ENCODE assay signal across 8 mouse cellular contexts in genomic region chr2:14055566-14056331, GRCm38 (mm10). TPM values are rescaled to one million over a fixed set of nuclear protein-coding genes. Genes with fewer than 3 reads are reported as not detected.
DNase-seq lines count a peak whose midpoint lies in the region; ATAC-seq lines count a peak whose summit lies in the region.

Hacd1 (minus strand) TSS chr2:14056135.

- H3K4me1 ChIP-seq in hindbrain, embryonic 15.5 days (replicated peaks): peaks cover 19% of the 10 kb centered on the region

- under 1% methylated on average over 70 of the region's 101 CpGs for WGBS in hindbrain, embryonic 15.5 days

- peak; percentile 95 for ATAC-seq in hindbrain, embryonic 15.5 days (ENCODE audit: low FRiP score, low read depth)
- peak; percentile 87 for ATAC-seq in megakaryocyte, adult 5-6 weeks (ENCODE audit: poor library complexity, severe bottlenecking)

- H3K36me3 ChIP-seq in hindbrain, embryonic 15.5 days: no peaks in the 10 kb centered on the region

- H3K9me3 ChIP-seq in hindbrain, embryonic 15.5 days: no peaks in the 10 kb centered on the region

- H3K27me3 ChIP-seq in hindbrain, embryonic 15.5 days: no peaks in the 10 kb centered on the region

- peak; percentile 56 for DNase-seq in T-cell, adult 2 months (ENCODE audit: low spot score)
- peak; percentile 82 to 84 for DNase-seq in cerebellum, postnatal 36 days
- peak; percentile 78 for DNase-seq in gastrocnemius, adult 18-20 months (ENCODE audit: low spot score)
- peak; percentile 61 to 75 for DNase-seq in left cerebral cortex, adult 8-10 months (ENCODE audit: low spot score in 2 of 2)
- DNase-seq in right cerebral cortex, adult 2 months (ENCODE audit: low spot score in 2 of 2): peak; percentile 75 to 83
- DNase-seq in urinary bladder, postnatal 25 days (ENCODE audit: low spot score): peak; percentile 63

- H3K27ac ChIP-seq in hindbrain, embryonic 15.5 days (replicated peaks): peak within 1 kb of the TSS; percentile 98

- H3K9ac ChIP-seq in hindbrain, embryonic 15.5 days: peak within 1 kb of the TSS; percentile 86

- peak within 1 kb of the TSS; percentile 89 for H3K4me2 ChIP-seq in hindbrain, embryonic 15.5 days

- H3K4me3 ChIP-seq in hindbrain, embryonic 15.5 days: peak within 1 kb of the TSS; percentile 92

RNA-seq across cellular contexts. Expression of gene Hacd1, which starts in this region (rescaled TPM):
- total RNA-seq in gastrocnemius, adult 18-20 months (2021): 10 to 100 TPM; 54.6 to 81.4 TPM
- 79.0 and 86.4 TPM in 2 replicates for polyA plus RNA-seq in hindbrain, embryonic 15.5 days (2015; fragmentation: Nextera tagmentation; extraction: Ambion mirVana)
- total RNA-seq in left cerebral cortex, adult 8-10 months (2022): 10 to 100 TPM; 14.2 to 20.5 (median 17.0) TPM
- 16.1 and 19.9 TPM in 2 replicates for total RNA-seq in megakaryocyte, adult 5-6 weeks (2015)
- 24.2 and 32.9 TPM in 2 replicates for total RNA-seq in megakaryocyte, adult 5-6 weeks (2017)

Comparison
In these comparisons a context has a peak if more than half of its experiments do, and no peak if none do; other contexts are left out.
1. Peak in every context shown above with its lines: DNase-seq, ATAC-seq, H3K4me3 ChIP-seq and H3K27ac ChIP-seq.